Mouse (Mus musculus): ENCODE measurements around the gene 1600002K03Rik.

- TF ChIP-seq EP300 (IDR thresholded peaks at IDR 0.05; ENCODE audit: insufficient read depth, low read depth, low read length) (no peak), CTCF (IDR thresholded peaks at IDR 0.05) (no peak), POLR2A (IDR thresholded peaks at IDR 0.05; ENCODE audit: insufficient read depth, low read depth, low read length) (no peak)
Observed at GRCm38 (mm10) chr10:80187739-80188138, 15.0 kb downstream of the 1600002K03Rik start.
